Mouse (Mus musculus) C2C12 (cell line): ENCODE results near the gene P2ry14.

Experiments used
- CTCF ChIP-seq: IDR thresholded peaks from one replicate; pipeline ENCODE4 v1.5.1; 2011; ENCODE audit not compliant: control insufficient read depth, insufficient read depth, insufficient read length
- FOSL1 ChIP-seq: IDR thresholded peaks from one replicate; pipeline ENCODE4 v1.8.0; 2011; ENCODE audit warnings: mild to moderate bottlenecking, low read length; ENCODE audit not compliant: poor library complexity, insufficient read depth, severe bottlenecking
- MYOD1 ChIP-seq: IDR thresholded peaks from one replicate; pipeline ENCODE4 v1.6.1; 2011; ENCODE audit warnings: low read depth; ENCODE audit not compliant: control insufficient read depth, insufficient read length
- MYOG ChIP-seq: IDR thresholded peaks from one replicate; pipeline ENCODE4 v1.6.1; 2011; ENCODE audit not compliant: control insufficient read depth, insufficient read length; ENCODE audit errors: extremely low read depth
- USF1 ChIP-seq: IDR thresholded peaks from one replicate; pipeline ENCODE4 v1.6.1; 2011; ENCODE audit warnings: low read depth, mild to moderate bottlenecking, control low read depth, moderate library complexity

DNA sequence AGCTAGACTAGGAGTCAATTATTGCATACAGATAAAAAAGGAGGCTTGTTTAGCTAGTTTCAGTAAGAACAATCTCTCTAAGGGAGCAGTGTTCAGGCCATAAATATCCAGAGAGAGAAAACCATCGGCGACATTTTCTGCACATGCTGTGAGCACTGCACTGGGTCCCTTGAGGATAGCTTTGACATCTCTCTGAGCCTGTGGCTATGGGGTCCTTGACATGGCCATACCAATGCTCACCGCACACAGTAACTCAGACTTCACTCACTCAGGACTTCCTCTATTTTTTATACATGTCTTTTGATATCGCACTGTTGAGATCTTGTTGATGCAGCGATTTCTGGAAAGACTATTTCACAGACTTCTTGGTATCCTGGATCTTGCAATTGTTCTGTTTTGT, 3.6 kb upstream of the P2ry14 start:
- TF ChIP-seq CTCF (no peak), MYOD1 (no peak), FOSL1 (no peak), MYOG (no peak), USF1 (no peak)
